ENCODE assay signal across 9 mouse cellular contexts in genomic region chr3:55352529-55352928, GRCm38 (mm10).
DNase-seq lines count a peak whose midpoint lies in the region; ATAC-seq and TF ChIP-seq lines count a peak whose summit lies in the region.
"Had no signal": no experiment of that assay in that cellular context is flagged by ENCODE, and none has a peak within 500 bp of the region (broad histone marks: within the 10 kb centered on the region; RNA-seq: fewer than 3 reads in every experiment).

No protein-coding gene starts in this region.

- peak overlapping the region; percentile 75 for H3K27ac ChIP-seq in hindbrain, embryonic 10.5 days
- H3K27ac ChIP-seq in hindbrain, embryonic 11.5 days (ENCODE audit: low read depth, low read length): no peak overlapping the region; the same call in 1 of the 2 replicates
- H3K27ac ChIP-seq in hindbrain, embryonic 12.5 days: peak overlapping the region; percentile 80
- H3K27ac ChIP-seq in midbrain, embryonic 16.5 days (ENCODE audit: low read length): peak overlapping the region; percentile 93
- H3K27ac ChIP-seq in kidney, adult 2 months (ENCODE audit: insufficient read depth, low read depth, low read length): no peak overlapping the region

- no peaks in the 10 kb centered on the region for H3K27me3 ChIP-seq in hindbrain, embryonic 10.5 days (ENCODE audit: insufficient read depth, poor library complexity, severe bottlenecking)
- H3K27me3 ChIP-seq in hindbrain, embryonic 11.5 days (ENCODE audit: control insufficient read depth, insufficient read depth, low read length): no peaks in the 10 kb centered on the region
- no peaks in the 10 kb centered on the region for H3K27me3 ChIP-seq in hindbrain, embryonic 12.5 days
- no peaks in the 10 kb centered on the region for H3K27me3 ChIP-seq in midbrain, embryonic 16.5 days (ENCODE audit: control insufficient read depth, insufficient read depth, low read depth, low read length)
- no peaks in the 10 kb centered on the region for H3K27me3 ChIP-seq in kidney, adult 2 months (replicated peaks; ENCODE audit: control insufficient read depth, insufficient read depth, low read length)

- peaks cover 76% of the 10 kb centered on the region for H3K4me1 ChIP-seq in hindbrain, embryonic 10.5 days (replicated peaks)
- peaks cover 12% of the 10 kb centered on the region for H3K4me1 ChIP-seq in hindbrain, embryonic 11.5 days (replicated peaks; ENCODE audit: control insufficient read depth, insufficient read depth, low read length)
- peaks cover 71% of the 10 kb centered on the region for H3K4me1 ChIP-seq in hindbrain, embryonic 12.5 days
- H3K4me1 ChIP-seq in midbrain, embryonic 16.5 days (ENCODE audit: control insufficient read depth, insufficient read depth, low read length): peaks cover 69% of the 10 kb centered on the region
- no peaks in the 10 kb centered on the region for H3K4me1 ChIP-seq in kidney, adult 2 months (ENCODE audit: control insufficient read depth, insufficient read depth, low read length)

- TF ChIP-seq CTCF in kidney, adult 2 months (conservative IDR thresholded peaks at IDR 0.05; ENCODE audit: insufficient read depth, insufficient read length, low read depth, low read length): no peak

- DNase-seq in hindbrain, embryonic 10.5 days (ENCODE audit: low spot score): no peak
- no peak for DNase-seq in hindbrain, embryonic 11.5 days (ENCODE audit: low spot score)
- peak; percentile 27 for DNase-seq in fibroblast of lung, adult 2 months (ENCODE audit: low read depth)
- DNase-seq in kidney, adult 2 months: no peak
- no peak for DNase-seq in cerebellum, adult 8-10 months
- no peak for DNase-seq in right cerebral cortex, postnatal 25 days
- DNase-seq: liver, postnatal 0 days had no signal

- H3K4me3 ChIP-seq in hindbrain, embryonic 10.5 days: no peak overlapping the region
- H3K4me3 ChIP-seq in hindbrain, embryonic 11.5 days (ENCODE audit: low read depth, low read length): no peak overlapping the region
- no peak overlapping the region for H3K4me3 ChIP-seq in hindbrain, embryonic 12.5 days
- H3K4me3 ChIP-seq in midbrain, embryonic 16.5 days (ENCODE audit: low read depth, low read length): no peak overlapping the region
- H3K4me3 ChIP-seq in kidney, adult 2 months (ENCODE audit: insufficient read depth, low read depth, low read length): no peak overlapping the region

- no peak for TF ChIP-seq POLR2A in kidney, adult 2 months (IDR thresholded peaks at IDR 0.05; ENCODE audit: low read depth, low read length)

- H3K9me3 ChIP-seq in hindbrain, embryonic 10.5 days: no peaks in the 10 kb centered on the region
- no peaks in the 10 kb centered on the region for H3K9me3 ChIP-seq in hindbrain, embryonic 11.5 days (ENCODE audit: control insufficient read depth, low read length)
- H3K9me3 ChIP-seq in hindbrain, embryonic 12.5 days (replicated peaks): no peaks in the 10 kb centered on the region
- no peaks in the 10 kb centered on the region for H3K9me3 ChIP-seq in midbrain, embryonic 16.5 days (replicated peaks; ENCODE audit: control insufficient read depth, low read length, poor library complexity, severe bottlenecking)

- no peaks in the 10 kb centered on the region for H3K36me3 ChIP-seq in hindbrain, embryonic 10.5 days
- no peaks in the 10 kb centered on the region for H3K36me3 ChIP-seq in hindbrain, embryonic 11.5 days (ENCODE audit: control insufficient read depth, insufficient read depth, low read length)
- no peaks in the 10 kb centered on the region for H3K36me3 ChIP-seq in hindbrain, embryonic 12.5 days
- H3K36me3 ChIP-seq in midbrain, embryonic 16.5 days (ENCODE audit: control insufficient read depth, insufficient read depth, low read length): no peaks in the 10 kb centered on the region
- no peaks in the 10 kb centered on the region for H3K36me3 ChIP-seq in kidney, adult 2 months (ENCODE audit: control insufficient read depth, insufficient read depth, low read length)

- no peak overlapping the region for H3K9ac ChIP-seq in hindbrain, embryonic 11.5 days (ENCODE audit: low read depth, low read length)
- no peak overlapping the region; the same call in 1 of the 2 replicates for H3K9ac ChIP-seq in hindbrain, embryonic 12.5 days
- no peak overlapping the region for H3K9ac ChIP-seq in midbrain, embryonic 16.5 days (ENCODE audit: low read depth, low read length)
- H3K9ac ChIP-seq: liver, postnatal 0 days had no signal

- 83% methylated on average over 14 of the region's 14 CpGs for whole genome bisulfite sequencing in hindbrain, embryonic 10.5 days
- 83% methylated on average over 14 of the region's 14 CpGs for WGBS in hindbrain, embryonic 11.5 days
- 80% methylated on average over 14 of the region's 14 CpGs for WGBS in hindbrain, embryonic 12.5 days
- 57% methylated on average over 14 of the region's 14 CpGs for WGBS in midbrain, embryonic 16.5 days
- 91% methylated on average over 14 of the region's 14 CpGs for WGBS in kidney, adult 2 months

- ATAC-seq in hindbrain, embryonic 11.5 days (ENCODE audit: low FRiP score): no peak
- ATAC-seq in hindbrain, embryonic 12.5 days (ENCODE audit: low FRiP score): no peak
- no peak for ATAC-seq in midbrain, embryonic 16.5 days

- no peak overlapping the region for H3K4me2 ChIP-seq in hindbrain, embryonic 11.5 days (replicated peaks; ENCODE audit: low read depth, low read length)
- no peak overlapping the region for H3K4me2 ChIP-seq in hindbrain, embryonic 12.5 days (replicated peaks)
- peak overlapping the region; percentile 41; the same call in 1 of the 2 replicates for H3K4me2 ChIP-seq in midbrain, embryonic 16.5 days (ENCODE audit: low read length)

Comparison
In these comparisons a context has a peak if more than half of its experiments do, and no peak if none do; other contexts are left out.
1. H3K27ac ChIP-seq: peak in hindbrain, embryonic 10.5 days (single experiment), hindbrain, embryonic 12.5 days (single experiment) and midbrain, embryonic 16.5 days (single experiment); none in hindbrain, embryonic 11.5 days (single experiment) and kidney, adult 2 months (single experiment).